Mouse (Mus musculus) T-cell, adult 2 months (primary cell): ENCODE measurements around the gene Edem2.
A peak's percentile ranks its signal among the peaks of the same experiment; 100 is the strongest.

ENCODE experiments used
- DNase-seq: peaks from one replicate; pipeline ENCODE4 v3.0.0; 2022; ENCODE audit warnings: low spot score

The Edem2 gene

GRCm38 (mm10) chr2:155729158-155729645, at the start of gene Edem2:
TSS of gene Edem2 (minus strand) at chr2:155729475.
- peak; percentile 96 for DNase-seq

GRCm38 (mm10) chr2:155779066-155779465, 49.8 kb upstream of the Edem2 start:
- no peak for DNase-seq

GRCm38 (mm10) chr2:155778004-155778403, 48.7 kb upstream of the Edem2 start:
- no peak for DNase-seq

GRCm38 (mm10) chr2:155777688-155777985, 48.4 kb upstream of the Edem2 start:
- DNase-seq = no peak

GRCm38 (mm10) chr2:155776824-155777687, 47.8 kb upstream of the Edem2 start:
- DNase-seq = no peak

- peak; percentile 9 for DNase-seq
These were observed 46.5 kb upstream of the Edem2 start for GRCm38 (mm10) chr2:155775685-155776263.

GRCm38 (mm10) chr2:155774927-155775684, 45.8 kb upstream of the Edem2 start, which contains the start of gene Mmp24:
TSS of gene Mmp24 (plus strand) at chr2:155775342.
- no peak for DNase-seq

GRCm38 (mm10) chr2:155774261-155774926, 45.1 kb upstream of the Edem2 start:
- no peak for DNase-seq

- DNase-seq = no peak
These were observed 44.4 kb upstream of the Edem2 start for GRCm38 (mm10) chr2:155773664-155774063.

GRCm38 (mm10) chr2:155764679-155765418, 35.6 kb upstream of the Edem2 start:
- peak; percentile 78 for DNase-seq

- DNase-seq = no peak
These were observed 27.7 kb upstream of the Edem2 start for GRCm38 (mm10) chr2:155756855-155757566.

- peak; percentile 40 for DNase-seq
These were observed 26.5 kb upstream of the Edem2 start for GRCm38 (mm10) chr2:155755746-155756145.

GRCm38 (mm10) chr2:155751014-155751786, 21.9 kb upstream of the Edem2 start, which contains the start of gene Procr:
TSS of gene Procr (plus strand) at chr2:155751117.
- DNase-seq = no peak

GRCm38 (mm10) chr2:155749394-155749793, 20.1 kb upstream of the Edem2 start:
- DNase-seq = no peak

- no peak for DNase-seq
These were observed 16.2 kb upstream of the Edem2 start for GRCm38 (mm10) chr2:155745487-155745886.

- DNase-seq = no peak
These were observed 14.1 kb upstream of the Edem2 start for GRCm38 (mm10) chr2:155743351-155743750.

- no peak for DNase-seq
These were observed 13.7 kb upstream of the Edem2 start for GRCm38 (mm10) chr2:155742931-155743337.

GRCm38 (mm10) chr2:155742211-155742610, 12.9 kb upstream of the Edem2 start:
- DNase-seq = no peak

- no peak for DNase-seq
These were observed 8.5 kb upstream of the Edem2 start for GRCm38 (mm10) chr2:155737803-155738202.

GRCm38 (mm10) chr2:155736936-155737335, 7.7 kb upstream of the Edem2 start:
- no peak for DNase-seq
